Comparison of ENCODE assay signal across 11 mouse cellular contexts in genomic region chr14:76308188-76308812, GRCm38 (mm10).
DNase-seq lines count a peak whose midpoint lies in the region; ATAC-seq and TF ChIP-seq lines count a peak whose summit lies in the region.
"Had no signal": no experiment of that assay in that cellular context is flagged by ENCODE, and none has a peak within 500 bp of the region (broad histone marks: within the 10 kb centered on the region; RNA-seq: fewer than 3 reads in every experiment).

No protein-coding gene starts in this region.

- TF ChIP-seq CTCF in stomach, postnatal 0 days (IDR thresholded peaks at IDR 0.05; ENCODE audit: low read depth), result no peak

- ATAC-seq in heart, embryonic 12.5 days (ENCODE audit: insufficient number of reproducible peaks, low FRiP score), result no peak
- ATAC-seq in limb, embryonic 12.5 days (ENCODE audit: insufficient number of reproducible peaks, insufficient read depth, low FRiP score, low TSS enrichment, low read depth), result peak; percentile 63; the same call in 1 of the 2 replicates
- no peak for ATAC-seq in stomach, postnatal 0 days (ENCODE audit: low FRiP score, low TSS enrichment)

- H3K27ac ChIP-seq in heart, embryonic 12.5 days (ENCODE audit: poor library complexity, severe bottlenecking), result no peak overlapping the region
- peak overlapping the region; percentile 50 for H3K27ac ChIP-seq in limb, embryonic 12.5 days
- no peak overlapping the region for H3K27ac ChIP-seq in stomach, postnatal 0 days (replicated peaks)

- TF ChIP-seq EP300 in stomach, postnatal 0 days (optimal IDR thresholded peaks at IDR 0.05), result no peak

- 35% methylated on average over 12 of the region's 12 CpGs for WGBS in heart, embryonic 12.5 days
- 30% methylated on average over 12 of the region's 12 CpGs for WGBS in limb, embryonic 12.5 days
- WGBS in stomach, postnatal 0 days, result 36% methylated on average over 12 of the region's 12 CpGs

- H3K9me3 ChIP-seq in heart, embryonic 12.5 days (replicated peaks), result no peaks in the 10 kb centered on the region
- no peaks in the 10 kb centered on the region for H3K9me3 ChIP-seq in limb, embryonic 12.5 days
- H3K9me3 ChIP-seq in stomach, postnatal 0 days (ENCODE audit: control insufficient read depth, low read length), result no peaks in the 10 kb centered on the region

- H3K9ac ChIP-seq in heart, embryonic 12.5 days, result no peak overlapping the region
- peak overlapping the region; percentile 23; the same call in 1 of the 2 replicates for H3K9ac ChIP-seq in limb, embryonic 12.5 days (replicated peaks)
- no peak overlapping the region for H3K9ac ChIP-seq in stomach, postnatal 0 days (ENCODE audit: low read length)

- 0 out of 2 replicates have a peak, but pooled peaks cover 4% of the 10 kb centered on the region for H3K27me3 ChIP-seq in heart, embryonic 12.5 days (replicated peaks)
- H3K27me3 ChIP-seq in limb, embryonic 12.5 days, result no peaks in the 10 kb centered on the region
- H3K27me3 ChIP-seq in stomach, postnatal 0 days (ENCODE audit: control insufficient read depth, insufficient read depth, low read length), result no peaks in the 10 kb centered on the region

- peak overlapping the region; percentile 49 for H3K4me2 ChIP-seq in heart, embryonic 12.5 days
- peak overlapping the region; percentile 43 for H3K4me2 ChIP-seq in limb, embryonic 12.5 days
- peak overlapping the region; percentile 45 for H3K4me2 ChIP-seq in stomach, postnatal 0 days (replicated peaks; ENCODE audit: low read depth)

- no peaks in the 10 kb centered on the region for H3K4me1 ChIP-seq in heart, embryonic 12.5 days (replicated peaks)
- peaks cover 9% of the 10 kb centered on the region for H3K4me1 ChIP-seq in limb, embryonic 12.5 days (replicated peaks)
- H3K4me1 ChIP-seq in stomach, postnatal 0 days (replicated peaks; ENCODE audit: control insufficient read depth, insufficient read depth), result peaks cover 5% of the 10 kb centered on the region; the same call in 1 of the 2 replicates

- H3K4me3 ChIP-seq in heart, embryonic 12.5 days, result peak overlapping the region; percentile 14; the same call in 1 of the 2 replicates
- peak overlapping the region; percentile 26 for H3K4me3 ChIP-seq in limb, embryonic 12.5 days (replicated peaks)
- peak overlapping the region; percentile 10; the same call in 1 of the 2 replicates for H3K4me3 ChIP-seq in stomach, postnatal 0 days (ENCODE audit: low read depth, low read length)

- H3K36me3 ChIP-seq in heart, embryonic 12.5 days, result no peaks in the 10 kb centered on the region
- H3K36me3 ChIP-seq in limb, embryonic 12.5 days, result no peaks in the 10 kb centered on the region
- no peaks in the 10 kb centered on the region for H3K36me3 ChIP-seq in stomach, postnatal 0 days (ENCODE audit: control insufficient read depth, insufficient read depth, low read length)

- DNase-seq in heart, adult 9 months (ENCODE audit: low spot score in 2 of 2), result no peak
- DNase-seq in right cerebral cortex, postnatal 10 days (ENCODE audit: low spot score in 2 of 2), result peak; percentile 35
- DNase-seq in right cerebral cortex, postnatal 14 days, result no peak
- DNase-seq in stomach, postnatal 0 days (ENCODE audit: low spot score), result no peak
- no peak for DNase-seq in cerebellum, postnatal 25 days
- no peak for DNase-seq in gastrocnemius, adult 18-20 months (ENCODE audit: low spot score)
- DNase-seq: adrenal gland, postnatal 14 days; gastrocnemius, postnatal 25 days; lung, adult 18-20 months had no signal

Comparison
In these comparisons a context has a peak if more than half of its experiments do, and no peak if none do; other contexts are left out.
1. DNase-seq: peak in right cerebral cortex, postnatal 10 days (2 of 2); none in heart, adult 9 months (0 of 2), right cerebral cortex, postnatal 14 days (single experiment), stomach, postnatal 0 days (single experiment), cerebellum, postnatal 25 days (0 of 2) and gastrocnemius, adult 18-20 months (single experiment).
2. Peak in every context shown above with its lines, with median percentiles within 50 percentile points of each other: H3K4me2 ChIP-seq and H3K4me3 ChIP-seq.